Mouse (Mus musculus) ZHBTc4 (cell line): ENCODE measurements around the gene 2810459M11Rik.
A peak's percentile ranks its signal among the peaks of the same experiment; 100 is the strongest.
"Not testable (repeated sequence)": the region's sequence is repeated elsewhere in the genome, so short reads cannot be mapped to it uniquely, and the experiment has no call there.

Experiments
- DNase-seq: peaks from one replicate; pipeline ENCODE4 v3.0.0-alpha.2; 2011; ENCODE audit warnings: low read depth, low spot score

2810459M11Rik gene

DNA sequence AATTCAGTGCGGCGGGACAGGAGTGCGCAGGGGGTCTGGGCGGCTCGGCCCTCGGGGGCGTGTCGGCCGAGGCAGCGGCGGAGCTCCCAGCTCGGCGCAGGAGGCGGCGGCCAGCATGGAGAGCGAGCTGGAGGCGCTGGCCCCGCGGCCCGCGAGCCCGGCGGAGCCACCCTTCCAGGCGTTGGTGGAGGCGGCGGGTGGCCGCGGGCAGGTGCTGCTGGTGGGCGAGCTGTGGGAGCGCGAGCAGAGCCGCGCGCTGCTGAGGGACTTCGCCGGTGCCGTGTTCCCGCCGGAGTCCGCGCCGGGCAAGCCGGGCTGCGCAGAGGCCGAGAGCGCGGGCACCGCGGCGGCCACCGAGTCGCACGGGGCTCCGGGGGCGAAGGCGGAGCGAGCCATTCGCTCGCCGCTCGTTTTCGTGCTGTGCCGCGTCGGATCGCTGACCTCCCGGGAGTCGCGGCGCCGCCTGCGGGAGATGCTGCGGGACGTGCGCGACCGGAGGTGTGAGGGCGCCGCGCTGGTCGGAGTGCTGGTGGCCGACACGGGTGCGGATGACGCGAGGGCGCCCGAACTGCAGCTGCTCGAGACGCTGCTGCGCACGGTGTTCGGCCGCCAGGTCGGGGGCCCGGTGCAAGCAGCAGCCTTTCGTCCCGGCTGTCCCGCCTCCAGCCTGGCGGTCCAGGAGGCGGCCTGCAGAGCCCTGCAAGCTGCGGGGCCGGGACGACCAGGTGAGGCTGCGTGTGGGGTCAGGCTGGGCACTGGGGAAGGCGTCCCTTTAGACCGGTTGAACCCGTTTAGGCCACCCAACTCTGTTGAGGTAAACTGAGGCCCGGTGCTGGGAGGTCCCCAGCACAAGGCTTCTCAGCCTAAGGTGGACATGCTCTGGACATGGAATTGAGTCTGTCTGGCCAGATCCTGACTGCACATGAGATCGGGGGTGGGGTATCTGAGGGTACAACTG is at the start of gene 2810459M11Rik:
Gene 2810459M11Rik (plus strand): TSS at position 16 of the 958 bp plus-strand sequence.
- DNase-seq = peak; percentile 68

DNA sequence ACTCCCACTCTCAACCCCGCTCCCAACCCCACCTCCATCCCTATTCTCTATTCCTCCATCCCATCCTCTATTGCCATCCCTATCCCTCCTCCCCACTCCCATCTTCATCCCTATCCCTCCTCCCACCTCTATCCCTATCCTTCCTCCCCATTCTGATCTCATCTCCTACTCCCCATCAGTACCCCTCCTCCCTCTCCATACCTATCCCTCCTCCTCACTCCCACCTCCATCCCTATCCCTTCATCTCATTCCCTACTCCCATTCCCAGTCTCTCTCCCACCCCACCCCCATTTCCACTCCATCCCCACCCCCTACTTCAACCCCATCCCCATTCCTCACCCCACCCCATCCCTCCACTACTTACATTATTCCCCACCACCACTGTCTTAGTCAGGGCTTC is 48.4 kb upstream of the 2810459M11Rik start:
- DNase-seq = no peak

DNA sequence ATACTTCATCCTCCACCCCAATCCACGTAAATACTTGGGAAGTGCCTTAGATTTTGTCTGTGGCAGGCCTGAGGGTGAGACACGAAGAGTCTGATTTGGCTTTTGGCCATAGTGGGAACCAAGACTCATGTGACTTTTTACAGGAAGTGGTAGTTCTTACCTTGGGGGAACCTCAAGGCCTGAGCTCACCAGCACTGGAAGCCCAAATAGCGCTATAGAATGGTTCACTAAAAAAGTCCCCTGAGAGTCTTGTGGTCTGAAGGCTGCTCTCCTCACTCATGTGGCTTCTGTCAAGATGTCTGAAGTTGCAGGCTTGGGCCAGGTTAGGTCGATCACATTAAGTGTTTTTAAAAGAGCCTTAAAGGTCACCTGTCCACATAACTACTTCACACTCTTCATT is 47.7 kb upstream of the 2810459M11Rik start:
- DNase-seq = no peak

DNA sequence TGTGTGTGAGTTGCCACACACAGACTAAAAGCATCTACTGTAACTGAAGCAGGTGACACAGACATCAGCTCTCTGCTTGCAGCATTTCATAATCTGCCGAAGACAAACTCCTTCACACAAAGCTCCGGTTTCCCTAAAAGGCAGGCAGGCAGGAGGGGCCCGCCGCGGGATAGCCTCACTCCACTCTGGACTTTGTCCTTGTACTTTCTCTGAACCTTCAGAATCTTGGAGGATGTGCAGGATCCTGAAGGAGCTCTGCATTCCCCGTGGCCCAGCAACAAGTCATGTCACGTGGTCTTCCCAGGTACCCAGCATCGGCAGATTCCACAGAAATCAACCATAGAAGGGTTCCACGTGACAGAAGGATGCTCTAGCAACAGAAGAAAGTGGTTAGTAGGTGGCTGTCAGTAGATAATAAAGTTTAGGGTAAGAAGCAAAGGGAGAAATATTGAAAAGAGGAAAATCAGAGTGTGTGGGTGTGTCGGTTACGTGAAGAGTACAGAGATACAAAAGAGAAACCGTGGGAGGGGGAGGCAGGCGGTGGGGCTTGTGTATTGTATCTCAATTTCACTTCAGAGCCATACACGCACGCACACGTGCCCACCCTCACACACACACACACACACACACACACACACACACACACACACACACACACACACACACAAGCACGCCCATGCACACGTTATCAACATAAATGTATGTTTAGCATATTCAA is 45.7 kb upstream of the 2810459M11Rik start:
- no peak for DNase-seq

DNA sequence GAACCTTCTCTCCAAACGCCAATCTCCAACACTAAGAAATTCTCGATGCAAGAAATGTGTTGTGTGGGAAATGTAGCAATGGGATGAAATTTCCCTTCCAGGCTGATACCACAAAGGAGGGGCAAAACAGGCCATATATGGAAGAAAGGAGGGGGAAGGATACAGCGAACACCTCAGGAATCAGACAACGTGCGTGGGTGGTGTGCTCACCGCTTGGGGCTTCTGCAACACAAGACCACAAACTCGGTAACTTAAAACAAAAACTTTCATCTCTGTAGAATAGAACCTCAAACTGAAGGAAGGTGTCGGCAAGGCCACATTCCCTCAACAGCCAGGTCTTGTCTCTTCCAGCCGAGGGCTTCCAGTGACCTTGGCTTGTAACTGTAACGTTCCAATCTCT is 40.1 kb upstream of the 2810459M11Rik start:
- no peak for DNase-seq

DNA sequence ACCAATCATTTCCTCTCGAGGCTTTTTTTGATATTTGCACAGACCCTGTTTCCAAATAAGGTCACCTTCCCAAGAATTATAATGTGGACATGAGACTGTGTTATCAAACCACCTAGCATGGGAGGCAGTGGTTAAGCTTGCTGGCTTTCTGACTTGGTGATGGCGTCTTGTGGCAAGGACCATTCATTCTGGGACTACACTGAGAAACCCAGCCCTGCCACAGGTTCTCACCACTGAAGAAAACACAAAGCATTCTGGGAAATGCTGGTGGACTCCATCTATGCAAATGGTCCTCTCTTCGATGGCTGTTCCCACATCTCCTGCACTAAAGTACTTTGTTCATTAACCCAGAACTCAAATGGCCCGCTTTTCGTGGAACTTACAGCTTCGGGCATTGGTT is 39.6 kb upstream of the 2810459M11Rik start:
- DNase-seq = no peak

DNA sequence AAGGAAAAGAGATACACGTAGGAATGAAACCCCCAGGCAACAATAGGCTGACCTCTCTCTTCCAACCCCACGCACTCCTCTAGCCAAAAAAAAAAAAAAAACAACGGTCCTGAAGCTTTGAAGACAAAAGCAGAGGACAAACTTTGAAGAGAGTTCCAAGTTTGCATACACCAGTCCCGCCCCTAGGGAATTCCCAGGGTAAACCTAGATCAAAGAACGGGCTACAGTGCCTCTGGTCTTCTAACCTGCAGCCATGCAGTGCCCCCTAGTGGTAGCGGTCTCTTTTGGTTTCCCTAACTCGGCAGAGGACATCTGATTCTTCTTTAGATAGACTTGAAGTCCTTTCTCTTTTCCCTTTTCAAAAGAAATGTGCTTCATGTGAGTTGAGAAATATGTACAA is 37.9 kb upstream of the 2810459M11Rik start:
- peak; percentile 96 for DNase-seq

DNA sequence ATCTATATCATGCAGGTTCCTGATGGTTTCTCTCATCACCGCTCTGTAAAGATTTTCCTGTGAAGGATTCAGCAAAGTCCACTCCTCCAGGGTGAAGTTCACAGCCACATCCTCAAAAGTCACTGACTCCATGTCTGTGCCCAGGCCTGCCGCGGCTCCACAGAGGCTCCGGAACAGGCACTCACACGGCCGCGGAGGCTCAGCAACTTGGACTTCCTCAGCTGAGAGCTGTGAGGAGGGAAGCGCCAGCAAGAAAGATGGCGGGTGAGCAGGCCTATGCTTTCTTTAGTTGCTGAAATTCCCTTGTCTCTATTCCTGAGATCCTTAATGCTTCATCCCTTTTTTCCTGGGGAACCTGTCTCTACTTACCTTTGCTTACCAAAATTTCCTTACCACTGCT is 29.9 kb upstream of the 2810459M11Rik start:
- not testable (repeated sequence) for DNase-seq

DNA sequence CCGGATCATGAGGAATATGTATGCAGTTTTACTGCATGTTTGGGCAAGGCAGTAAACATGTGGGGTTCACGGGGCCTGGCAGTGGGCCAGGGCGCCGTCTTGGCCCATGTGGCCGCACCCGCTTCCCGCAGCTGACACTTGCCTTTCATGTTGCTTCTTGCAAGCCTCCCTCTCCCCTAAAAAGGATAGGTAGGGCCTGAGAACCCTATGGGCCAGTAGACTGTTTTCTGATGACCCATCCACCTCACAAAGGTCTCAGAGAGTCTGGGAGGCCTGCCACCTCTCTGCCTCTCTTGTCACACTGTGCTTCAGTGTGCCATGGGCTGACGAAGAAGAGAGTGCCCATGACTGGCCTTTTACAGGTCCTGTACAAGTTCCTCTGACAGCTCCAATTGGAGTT is 29.1 kb upstream of the 2810459M11Rik start, which contains the start of gene Spata3:
Gene Spata3 (plus strand): TSS at position 301 of the 400 bp plus-strand sequence.
- DNase-seq = peak; percentile 46

DNA sequence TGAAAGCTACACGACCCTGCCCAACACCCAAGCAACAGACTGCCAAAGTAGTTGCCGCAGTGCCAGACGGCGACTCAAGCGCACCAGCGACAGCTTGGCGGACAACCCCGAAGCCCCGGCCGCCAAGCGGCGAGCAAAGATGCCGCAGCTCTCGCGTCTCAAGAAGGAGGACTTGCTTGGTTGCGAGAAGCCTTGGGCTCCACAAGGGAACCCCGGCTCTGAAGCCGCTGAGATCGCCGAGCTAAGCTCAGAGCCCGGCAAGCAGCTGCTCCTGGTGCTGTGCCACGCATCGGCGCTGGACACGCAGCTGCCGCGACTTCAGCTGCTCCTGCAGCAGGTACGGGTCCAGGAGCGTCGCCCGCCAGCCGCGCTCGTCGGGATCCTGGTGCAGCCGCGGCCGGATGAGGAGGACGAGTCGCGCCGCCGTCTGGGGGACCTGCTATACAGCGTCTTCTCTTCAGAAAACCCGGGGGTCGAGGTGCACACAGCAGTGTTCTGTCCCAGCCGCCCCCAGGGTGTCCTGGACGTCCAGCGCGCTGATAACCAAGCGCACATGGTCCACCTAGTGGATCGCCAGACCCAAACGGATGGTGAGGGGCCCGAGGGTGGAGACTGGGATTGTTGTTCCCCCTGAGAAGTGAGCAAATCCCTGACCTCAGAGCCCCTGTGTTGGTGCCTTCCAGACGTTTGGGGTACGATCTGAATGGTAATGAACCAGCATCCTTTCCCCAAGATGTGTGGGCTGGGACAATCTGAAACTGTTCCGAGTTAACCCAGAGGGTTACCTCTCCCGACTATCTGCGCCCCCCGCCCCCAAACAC is 27.2 kb upstream of the 2810459M11Rik start:
- peak; percentile 87 for DNase-seq

DNA sequence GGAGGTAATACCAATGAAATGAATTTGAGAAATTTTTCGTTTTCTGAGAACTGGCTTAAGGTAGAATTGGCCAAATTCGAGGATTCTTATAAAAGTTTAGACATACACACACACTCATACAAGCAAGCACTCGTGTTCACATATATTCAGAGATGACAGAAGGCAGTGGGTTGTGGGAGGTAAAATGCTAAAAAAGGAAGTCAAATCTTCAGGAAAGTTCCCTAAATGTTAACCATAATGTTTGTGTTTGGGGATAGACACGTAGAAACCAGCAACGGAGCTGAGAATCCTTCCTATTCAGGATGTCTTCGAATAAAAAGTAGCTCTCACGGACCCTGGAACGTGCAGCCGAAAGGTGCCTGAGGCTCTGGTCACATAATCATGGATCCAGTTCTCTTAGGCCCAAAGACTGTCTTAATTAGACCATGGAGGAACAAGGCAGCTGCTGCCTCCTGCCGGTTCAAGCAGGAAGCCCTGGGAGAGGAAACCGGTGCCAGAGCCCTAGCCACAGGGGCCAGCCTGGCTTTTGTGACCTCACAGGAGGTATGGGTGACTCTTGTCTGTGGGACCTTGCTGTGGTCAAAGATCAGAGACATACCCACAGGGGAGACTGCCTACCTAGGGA is 24.2 kb upstream of the 2810459M11Rik start:
- peak; percentile 81 for DNase-seq

DNA sequence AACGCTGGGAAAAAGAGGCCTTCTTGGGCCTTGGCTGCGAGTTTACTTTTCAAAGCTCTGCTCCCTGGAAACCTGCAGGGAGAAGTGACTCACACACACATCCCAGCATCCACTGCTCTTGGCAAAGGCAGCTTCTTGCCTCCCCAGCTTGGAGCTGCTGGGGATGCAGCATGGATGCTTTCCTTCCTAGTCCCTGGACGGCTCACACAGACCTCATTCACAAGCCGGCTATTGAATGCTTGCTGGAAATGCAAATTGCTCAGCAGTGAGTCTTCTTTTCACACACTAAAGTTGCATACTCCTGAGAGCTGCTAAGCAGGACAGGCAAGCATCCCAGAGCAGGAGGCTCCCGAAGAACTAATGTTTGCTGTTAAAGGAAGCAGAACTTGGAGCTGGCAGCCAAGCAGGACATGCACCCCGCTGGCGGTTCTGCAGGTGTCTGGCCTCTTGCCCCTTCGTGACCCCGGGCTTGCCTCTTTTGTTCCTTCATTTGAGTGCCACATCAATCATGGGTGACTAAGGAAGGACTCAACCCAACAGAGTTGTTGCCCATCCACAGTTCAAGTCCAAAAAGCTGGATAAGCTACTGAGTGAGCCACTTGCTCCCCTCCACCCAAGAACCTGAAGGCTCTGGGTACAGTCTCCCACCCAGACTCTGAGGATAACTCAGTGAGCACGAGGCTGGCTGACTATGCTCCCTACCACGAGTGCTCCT is 13.2 kb upstream of the 2810459M11Rik start:
- DNase-seq = peak; percentile 34

DNA sequence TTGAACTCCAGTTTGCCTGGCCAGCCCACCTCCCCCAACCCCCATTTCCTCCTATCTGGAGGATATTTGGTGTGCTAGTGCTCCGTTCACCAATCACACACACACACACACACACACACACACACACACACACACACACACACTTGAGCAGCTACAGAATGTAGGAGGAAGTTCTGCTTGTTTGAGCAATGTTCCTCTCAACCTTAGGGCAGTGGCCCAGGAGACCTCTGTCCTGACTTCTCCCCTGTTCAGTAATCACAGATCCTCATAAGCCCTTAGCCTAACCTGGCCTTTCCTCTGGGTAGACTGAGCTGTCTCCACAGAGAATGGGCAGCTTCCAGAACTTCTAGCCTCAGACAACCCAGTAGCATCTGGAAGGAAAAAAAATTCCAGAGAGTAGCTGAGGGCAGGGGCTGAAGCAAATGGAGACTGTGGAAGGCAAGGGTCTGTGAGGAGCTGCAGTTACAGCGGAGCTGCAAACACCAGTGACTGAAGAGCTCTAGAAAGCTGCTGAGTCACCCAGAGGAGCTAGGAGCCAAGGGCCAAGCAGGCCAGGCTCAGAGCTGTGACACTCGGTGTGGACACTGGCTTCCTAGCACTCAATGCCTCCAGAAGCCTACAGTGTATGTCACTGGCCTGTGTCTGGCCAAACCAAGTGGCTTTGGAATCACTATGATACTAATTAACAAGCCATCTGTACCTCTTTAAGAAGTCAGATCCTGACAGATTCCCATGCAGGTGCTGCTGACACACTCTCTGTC is 7.3 kb upstream of the 2810459M11Rik start:
- DNase-seq = no peak

DNA sequence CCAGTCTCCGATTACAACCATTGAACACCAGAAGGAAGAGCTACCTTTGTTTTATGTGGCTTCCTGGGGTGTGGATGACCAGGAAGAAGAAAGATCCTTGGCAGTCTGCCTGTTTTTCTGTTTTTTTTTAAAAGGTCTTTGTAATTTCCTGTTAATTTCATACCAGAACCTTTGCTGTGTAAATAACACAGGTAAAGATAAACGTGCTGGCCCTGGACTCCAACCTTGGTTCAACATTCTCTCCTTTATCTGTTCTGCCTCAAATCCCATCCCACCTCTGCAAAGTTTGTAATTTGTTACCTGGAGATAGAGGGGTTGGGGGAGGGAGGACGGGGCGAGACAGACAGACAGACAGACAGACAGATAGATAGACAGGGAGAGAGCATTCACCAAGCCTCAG is 5.5 kb upstream of the 2810459M11Rik start:
- DNase-seq = no peak

DNA sequence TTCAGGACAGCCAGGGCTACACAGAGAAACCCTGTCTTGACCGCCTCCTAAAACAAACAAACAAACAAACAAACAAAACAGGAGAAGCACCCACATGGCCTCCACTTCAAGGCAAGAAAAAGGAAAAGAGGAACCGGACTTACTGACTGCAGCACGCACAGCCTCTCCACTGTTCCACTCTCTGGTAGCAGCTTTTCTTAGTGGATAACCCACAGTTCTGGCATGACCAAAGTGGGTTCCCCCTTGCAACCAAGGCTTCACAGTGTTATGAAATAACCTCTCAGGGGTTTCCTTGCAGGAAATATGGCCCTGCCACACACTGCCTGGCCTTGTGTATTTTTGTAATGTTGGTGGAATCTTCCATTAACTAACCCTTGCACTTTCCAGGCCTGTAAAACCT is 4.8 kb upstream of the 2810459M11Rik start:
- no peak for DNase-seq

DNA sequence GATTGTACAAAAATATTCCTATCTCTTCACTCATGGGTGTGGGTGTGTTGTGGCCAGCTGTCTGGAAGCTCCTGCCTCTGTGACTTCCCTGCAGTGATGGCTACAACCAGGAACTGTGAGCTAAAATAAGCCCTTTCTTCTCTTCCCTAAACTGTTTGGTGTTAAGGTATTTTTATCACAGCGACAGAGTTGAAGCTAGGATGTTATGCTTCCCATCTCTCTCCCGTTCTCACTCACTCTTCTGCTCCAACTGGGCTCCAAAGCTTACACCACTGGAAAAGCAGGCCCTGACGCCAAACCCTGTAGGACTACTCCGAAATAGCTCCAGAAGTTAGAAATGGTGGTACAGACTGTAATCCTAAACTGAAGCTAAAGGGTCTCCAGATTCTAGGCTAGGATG is 607 bp upstream of the 2810459M11Rik start:
- no peak for DNase-seq

DNA sequence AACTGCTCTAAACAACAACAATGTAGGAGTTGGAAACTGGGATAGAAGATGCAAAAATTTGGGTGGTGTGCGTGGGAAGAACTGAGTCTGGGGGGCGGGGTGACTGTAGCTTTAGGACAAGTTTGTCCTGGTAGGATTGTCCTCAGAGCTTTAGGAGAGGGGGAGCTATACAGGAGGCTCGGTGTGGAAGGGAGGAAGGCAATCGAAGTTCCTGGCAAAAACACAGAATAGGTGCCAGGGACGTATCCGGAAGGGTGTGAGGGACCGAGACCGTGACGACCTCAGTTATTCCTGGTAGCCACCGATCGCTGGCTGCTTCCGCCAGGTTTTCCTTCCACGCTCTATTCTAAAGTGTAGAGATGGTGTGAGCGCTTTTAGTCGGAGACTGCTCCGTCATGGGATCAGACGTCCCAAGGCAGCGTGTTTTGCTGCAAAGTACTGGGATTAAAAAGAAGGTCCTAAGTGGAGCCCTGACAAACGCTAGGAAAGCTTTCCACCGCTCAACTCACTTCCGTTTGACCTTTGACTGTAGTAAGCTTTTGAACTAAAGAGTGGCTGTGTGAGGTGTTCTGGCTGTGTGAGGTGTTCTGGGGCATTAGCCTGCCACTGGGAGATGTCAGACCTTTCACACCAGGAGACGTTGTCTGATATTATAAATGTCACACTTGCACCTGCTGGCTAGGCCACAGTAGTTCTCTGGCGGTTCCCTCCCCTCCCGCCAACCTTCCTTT is 1.3 kb downstream of the 2810459M11Rik start:
- peak; percentile 24 for DNase-seq

DNA sequence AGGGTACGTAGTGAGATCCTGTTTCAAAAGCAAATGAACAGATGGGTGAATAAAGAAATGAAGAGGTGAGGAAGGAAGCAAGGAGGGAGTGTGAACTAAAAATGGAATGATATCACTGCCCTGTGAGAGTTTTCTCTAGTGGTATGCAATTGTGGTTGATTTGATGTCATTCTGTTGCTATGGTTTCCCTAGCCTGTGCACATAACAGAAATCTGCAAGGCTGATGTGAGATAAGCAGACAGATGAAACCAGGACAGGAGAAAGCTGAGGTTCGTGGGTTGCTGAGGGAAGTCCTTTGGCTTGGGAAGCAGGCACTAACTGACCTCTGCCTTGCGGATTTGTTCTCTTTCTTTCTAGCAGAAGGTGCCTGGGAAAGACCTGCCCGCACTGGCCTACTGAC is 2.6 kb downstream of the 2810459M11Rik start:
- no peak for DNase-seq

DNA sequence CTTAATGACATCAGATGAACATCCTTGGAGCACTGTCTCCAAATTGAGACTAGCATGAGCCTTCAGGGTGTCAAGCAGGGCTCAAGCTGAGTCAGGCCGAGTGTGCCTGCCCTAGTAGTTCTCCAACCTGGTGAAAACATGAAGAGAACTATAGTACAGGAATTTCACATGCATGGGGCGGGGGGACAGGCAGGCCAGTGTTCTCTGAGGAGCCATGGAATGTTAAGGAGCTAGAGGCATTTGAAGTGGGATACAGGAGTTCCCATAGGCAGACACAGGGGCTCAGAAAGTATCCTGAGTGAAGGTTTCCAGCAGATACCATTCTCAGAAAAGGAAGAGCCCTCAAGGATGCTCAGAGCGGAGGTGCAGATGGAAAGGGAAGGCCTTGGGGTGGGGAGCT is 3.1 kb downstream of the 2810459M11Rik start:
- DNase-seq = no peak
